Mouse (Mus musculus): ENCODE measurements around the gene Gzmf. TPM values are rescaled to one million over a fixed set of nuclear protein-coding genes. Genes with fewer than 3 reads are reported as not detected.
"Not testable (repeated sequence)": the region's sequence is repeated elsewhere in the genome, so short reads cannot be mapped to it uniquely, and the experiment has no call there.

Gzmf gene
- total and polyA plus RNA-seq, 3 experiments = not detected

GRCm38 (mm10) chr14:56168009-56168408 lies 43.2 kb downstream of the Gzmf start:
- DNase-seq (ENCODE audit: low read depth, low spot score) = no peak
- Histone ChIP-seq H3K9ac (ENCODE audit: control insufficient read depth, low read depth, low read length, poor library complexity, severe bottlenecking) (no peak overlapping the region), H3K27me3 (ENCODE audit: control insufficient read depth in 1 of 2, insufficient read depth in 2 of 2, low read length in 2 of 2) (peaks cover 0 to 5% of the 10 kb centered on the region in 2 experiments; a peak in 3 of 4 replicates), H3K9me3 (replicated peaks; ENCODE audit: insufficient read depth, low read length) (no peaks in the 10 kb centered on the region), H3K36me3 (ENCODE audit: control insufficient read depth in 1 of 2, insufficient read depth in 2 of 2, low read length in 2 of 2) (no peaks in the 10 kb centered on the region), H3K27ac (ENCODE audit: control insufficient read depth, low read depth, low read length) (no peak overlapping the region), H3K4me1 (ENCODE audit: control insufficient read depth in 1 of 2, insufficient read depth in 2 of 2, low read length in 2 of 2) (no peaks in the 10 kb centered on the region), H3K79me2 (ENCODE audit: control insufficient read depth, insufficient read depth, low read length, poor library complexity) (no peaks in the 10 kb centered on the region), H3K4me3 (ENCODE audit: control insufficient read depth in 1 of 2, insufficient read depth in 1 of 2, low read depth in 2 of 2, low read length in 2 of 2) (no peak overlapping the region)
- TF ChIP-seq ELF1 (IDR thresholded peaks at IDR 0.05; ENCODE audit: low read depth, low read length) = no peak
- no peak for TF ChIP-seq NRF1 (IDR thresholded peaks at IDR 0.05; ENCODE audit: insufficient read depth, low read depth, low read length, poor library complexity, severe bottlenecking)
- no peak for TF ChIP-seq POLR2A (IDR thresholded peaks at IDR 0.05; ENCODE audit: control insufficient read depth in 1 of 2, insufficient read depth in 1 of 2, low read depth in 1 of 2, low read length in 2 of 2, poor library complexity in 1 of 2)
- no peak for TF ChIP-seq NELFE (IDR thresholded peaks at IDR 0.05; ENCODE audit: low read depth, low read length)
- TF ChIP-seq GABPA (IDR thresholded peaks at IDR 0.05; ENCODE audit: low read depth, low read length) = no peak

GRCm38 (mm10) chr14:56162109-56162508 lies 49.1 kb downstream of the Gzmf start:
- no peak for DNase-seq (ENCODE audit: low read depth, low spot score)
- Histone ChIP-seq H3K27me3 (ENCODE audit: control insufficient read depth in 1 of 2, insufficient read depth in 2 of 2, low read length in 2 of 2) (peaks cover 0 to 4% of the 10 kb centered on the region in 2 experiments; a peak in 2 of 4 replicates), H3K4me1 (ENCODE audit: control insufficient read depth in 1 of 2, insufficient read depth in 2 of 2, low read length in 2 of 2) (no peaks in the 10 kb centered on the region), H3K9ac (ENCODE audit: control insufficient read depth, low read depth, low read length, poor library complexity, severe bottlenecking) (no peak overlapping the region), H3K4me3 (ENCODE audit: control insufficient read depth in 1 of 2, insufficient read depth in 1 of 2, low read depth in 2 of 2, low read length in 2 of 2) (no peak overlapping the region), H3K27ac (ENCODE audit: control insufficient read depth, low read depth, low read length) (no peak overlapping the region), H3K9me3 (replicated peaks; ENCODE audit: insufficient read depth, low read length) (no peaks in the 10 kb centered on the region), H3K36me3 (ENCODE audit: control insufficient read depth in 1 of 2, insufficient read depth in 2 of 2, low read length in 2 of 2) (no peaks in the 10 kb centered on the region), H3K79me2 (ENCODE audit: control insufficient read depth, insufficient read depth, low read length, poor library complexity) (no peaks in the 10 kb centered on the region)
- TF ChIP-seq MYB (IDR thresholded peaks at IDR 0.05; ENCODE audit: low read depth, low read length) = no peak
- no peak for TF ChIP-seq SMC3 (IDR thresholded peaks at IDR 0.05; ENCODE audit: low read depth, low read length)
- TF ChIP-seq TAL1 (IDR thresholded peaks at IDR 0.05; ENCODE audit: low read length) = no peak
- TF ChIP-seq POLR2AphosphoS2 (IDR thresholded peaks at IDR 0.05; ENCODE audit: low read length) = no peak
- TF ChIP-seq UBTF (IDR thresholded peaks at IDR 0.05; ENCODE audit: borderline replicate concordance, insufficient read depth, low read depth, low read length) = no peak
- TF ChIP-seq ZKSCAN1 (IDR thresholded peaks at IDR 0.05; ENCODE audit: low read depth, low read length) = no peak
- no peak for TF ChIP-seq ZC3H11A (IDR thresholded peaks at IDR 0.05; ENCODE audit: low read depth, low read length)
- no peak for TF ChIP-seq ELF1 (IDR thresholded peaks at IDR 0.05; ENCODE audit: low read depth, low read length)
- TF ChIP-seq NRF1 (IDR thresholded peaks at IDR 0.05; ENCODE audit: insufficient read depth, low read depth, low read length, poor library complexity, severe bottlenecking) = no peak
- TF ChIP-seq TCF12 (IDR thresholded peaks at IDR 0.05; ENCODE audit: low read depth, low read length) = no peak

- not testable (repeated sequence) for H3K27me3 ChIP-seq (ENCODE audit: control insufficient read depth in 1 of 2, insufficient read depth in 2 of 2, low read length in 2 of 2); DNase-seq (ENCODE audit: low read depth, low spot score); H3K79me2 ChIP-seq (ENCODE audit: control insufficient read depth, insufficient read depth, low read length, poor library complexity); H3K4me3 ChIP-seq (ENCODE audit: control insufficient read depth in 1 of 2, insufficient read depth in 1 of 2, low read depth in 2 of 2, low read length in 2 of 2); H3K9me3 ChIP-seq (replicated peaks; ENCODE audit: insufficient read depth, low read length); H3K4me1 ChIP-seq (ENCODE audit: control insufficient read depth in 1 of 2, insufficient read depth in 2 of 2, low read length in 2 of 2); H3K36me3 ChIP-seq (ENCODE audit: control insufficient read depth in 1 of 2, insufficient read depth in 2 of 2, low read length in 2 of 2); H3K9ac ChIP-seq (ENCODE audit: control insufficient read depth, low read depth, low read length, poor library complexity, severe bottlenecking); H3K27ac ChIP-seq (ENCODE audit: control insufficient read depth, low read depth, low read length)
These were observed 51.7 kb downstream of the Gzmf start, which contains the start of gene Gzmg for GRCm38 (mm10) chr14:56159479-56159878. Gene Gzmg, minus strand, starts transcription at chr14:56159579.

Data from MEL (cell line).